Mouse (Mus musculus) T-cell, adult 2 months (primary cell): Measurements from ENCODE around the gene Cadps.

Source experiments
- DNase-seq: peaks from one replicate; pipeline ENCODE4 v3.0.0; 2022; ENCODE audit warnings: low spot score

The Cadps gene

GRCm38 (mm10) chr14:12730979-12731378, 91.9 kb downstream of the Cadps start:
- DNase-seq = no peak

GRCm38 (mm10) chr14:12722452-12723194, 100.3 kb downstream of the Cadps start:
- no peak for DNase-seq

- DNase-seq = no peak
These were observed 104.1 kb downstream of the Cadps start for GRCm38 (mm10) chr14:12718766-12719165.

- no peak for DNase-seq
These were observed 106.8 kb downstream of the Cadps start for GRCm38 (mm10) chr14:12715906-12716659.

- DNase-seq = no peak
These were observed 115.5 kb downstream of the Cadps start for GRCm38 (mm10) chr14:12707395-12707794.

GRCm38 (mm10) chr14:12704461-12704860, 118.4 kb downstream of the Cadps start:
- DNase-seq = no peak

- DNase-seq = no peak
These were observed 132.7 kb downstream of the Cadps start for GRCm38 (mm10) chr14:12690201-12690600.

GRCm38 (mm10) chr14:12685015-12685414, 137.9 kb downstream of the Cadps start:
- DNase-seq = no peak

- no peak for DNase-seq
These were observed 141.8 kb downstream of the Cadps start for GRCm38 (mm10) chr14:12680819-12681638.

- DNase-seq = no peak
These were observed 161.4 kb downstream of the Cadps start for GRCm38 (mm10) chr14:12661430-12661829.

GRCm38 (mm10) chr14:12657351-12657750, 165.5 kb downstream of the Cadps start:
- DNase-seq = no peak

GRCm38 (mm10) chr14:12642868-12643512, 179.9 kb downstream of the Cadps start:
- no peak for DNase-seq

GRCm38 (mm10) chr14:12638762-12639161, 184.1 kb downstream of the Cadps start:
- no peak for DNase-seq

GRCm38 (mm10) chr14:12637121-12637754, 185.6 kb downstream of the Cadps start:
- DNase-seq = no peak

GRCm38 (mm10) chr14:12624256-12625130, 198.4 kb downstream of the Cadps start:
- no peak for DNase-seq

GRCm38 (mm10) chr14:12607025-12607424, 215.9 kb downstream of the Cadps start:
- no peak for DNase-seq

- no peak for DNase-seq
These were observed 216.7 kb downstream of the Cadps start for GRCm38 (mm10) chr14:12606202-12606601.

- DNase-seq = no peak
These were observed 220.8 kb downstream of the Cadps start for GRCm38 (mm10) chr14:12602080-12602479.

GRCm38 (mm10) chr14:12595326-12595725, 227.6 kb downstream of the Cadps start:
- no peak for DNase-seq

- DNase-seq = no peak
These were observed 230.3 kb downstream of the Cadps start for GRCm38 (mm10) chr14:12592472-12593075.
